Mouse (Mus musculus) heart, embryonic 11.5 days (tissue): ENCODE results near the gene Zfp385b. TPM values are rescaled to one million over a fixed set of nuclear protein-coding genes. Genes with fewer than 3 reads are reported as not detected.
"Not testable (repeated sequence)": the region's sequence is repeated elsewhere in the genome, so short reads cannot be mapped to it uniquely, and the experiment has no call there.

Source experiments
- ATAC-seq: fragments of 200-750 bp; cut with Nextera tagmentation; replicated peaks from 2 replicates; pipeline ENCODE4 v1.8.0; 2017; ENCODE audit warnings: moderate library complexity; ENCODE audit not compliant: insufficient number of reproducible peaks, low FRiP score, low TSS enrichment
- H3K27ac ChIP-seq: fragments of 300-500 bp; sonication (generic); 2 replicates; pipeline ENCODE4 v1.5.1; 2014; ENCODE audit warnings: mild to moderate bottlenecking, low read depth, low read length
- H3K27me3 ChIP-seq: fragments of 300-500 bp; sonication (generic); 2 replicates; pipeline ENCODE4 v1.6.1; 2014; ENCODE audit warnings: mild to moderate bottlenecking, low read length, mixed read lengths; ENCODE audit not compliant: control insufficient read depth, insufficient read depth
- H3K36me3 ChIP-seq: fragments of 300-500 bp; sonication (generic); 2 replicates; pipeline ENCODE4 v1.6.1; 2014; ENCODE audit warnings: mild to moderate bottlenecking, low read length, moderate library complexity, mixed read lengths; ENCODE audit not compliant: control insufficient read depth, insufficient read depth
- H3K4me1 ChIP-seq: fragments of 300-500 bp; sonication (generic); 2 replicates; pipeline ENCODE4 v1.6.1; 2014; ENCODE audit warnings: low read length; ENCODE audit not compliant: control insufficient read depth, insufficient read depth
- H3K4me2 ChIP-seq: fragments of 300-500 bp; sonication (generic); 2 replicates; pipeline ENCODE4 v1.6.1; 2014; ENCODE audit warnings: mild to moderate bottlenecking, moderate library complexity
- H3K4me3 ChIP-seq: fragments of 300-500 bp; sonication (generic); 2 replicates; pipeline ENCODE4 v1.5.1; 2014; ENCODE audit warnings: low read depth, low read length
- H3K9ac ChIP-seq: fragments of 300-500 bp; sonication (generic); 2 replicates; pipeline ENCODE4 v1.6.1; 2014; ENCODE audit warnings: mild to moderate bottlenecking, low read depth, low read length, moderate library complexity
- H3K9me3 ChIP-seq: fragments of 300-500 bp; sonication (generic); replicated peaks from 2 replicates; pipeline ENCODE4 v1.6.1; 2016; ENCODE audit warnings: low read length; ENCODE audit not compliant: control insufficient read depth
- WGBS: fragments of 180-500 bp; shearing (Covaris S2); extraction: QIAGEN DNeasy Blood & Tissue Kit; methylation state at CpG from one replicate; pipeline ENCODE4 v1.1.7; 2014; ENCODE audit not compliant: insufficient replicate concordance; 5-methylcytosine and 5-hydroxymethylcytosine counted together
- polyA plus RNA-seq: library from polyadenylated mRNA; unstranded; fragments of >200 nt; fragmentation: Nextera tagmentation; extraction: Ambion mirVana; gene quantifications from 2 replicates; pipeline ENCODE4 v1.2.1, GENCODE M21; 2014

Gene Zfp385b
- polyA plus RNA-seq, 1 experiment from 2014 or later: 3.8 TPM

DNA sequence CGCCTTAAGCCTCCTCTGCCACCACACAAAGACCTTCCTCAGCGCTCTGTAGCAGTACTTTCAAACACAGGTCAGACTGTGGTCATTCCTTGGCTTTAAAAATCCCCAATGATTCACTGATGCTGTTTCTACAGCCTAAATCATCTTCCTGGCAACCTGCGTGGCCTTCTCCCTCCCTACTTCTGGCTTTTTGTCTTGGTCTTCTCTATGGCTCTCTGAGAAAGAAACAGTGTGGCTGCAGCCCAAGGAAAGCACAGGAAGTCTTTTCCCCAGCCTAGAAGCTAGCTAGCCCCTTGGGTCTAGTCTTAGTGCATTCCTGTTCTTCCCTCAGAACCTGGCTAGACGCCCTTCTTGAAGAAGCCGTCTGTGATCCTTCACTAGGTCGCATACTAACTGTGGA lies 359.4 kb downstream of the Zfp385b start:
- ATAC-seq: no peak
- Histone ChIP-seq H3K9me3 (no peaks in the 10 kb centered on the region), H3K4me3 (no peak overlapping the region), H3K27ac (no peak overlapping the region), H3K27me3 (no peaks in the 10 kb centered on the region), H3K36me3 (no peaks in the 10 kb centered on the region), H3K4me2 (no peak overlapping the region), H3K4me1 (no peaks in the 10 kb centered on the region), H3K9ac (no peak overlapping the region)
- 72% methylated on average over 6 of the region's 6 CpGs for WGBS

- 86% methylated on average over 6 of the region's 6 CpGs for WGBS
- no peak for ATAC-seq
- Histone ChIP-seq H3K27ac (no peak overlapping the region), H3K4me1 (peaks cover 7% of the 10 kb centered on the region; the same call in 1 of the 2 replicates), H3K4me3 (no peak overlapping the region), H3K36me3 (no peaks in the 10 kb centered on the region), H3K27me3 (no peaks in the 10 kb centered on the region), H3K9ac (no peak overlapping the region), H3K9me3 (no peaks in the 10 kb centered on the region), H3K4me2 (no peak overlapping the region)
Observed at GRCm38 (mm10) chr2:77458431-77458830, 361.0 kb downstream of the Zfp385b start.

GRCm38 (mm10) chr2:77457120-77457519 lies 362.3 kb downstream of the Zfp385b start:
- WGBS: 30% methylated on average over 1 of the region's 1 CpGs
- ATAC-seq: no peak

GRCm38 (mm10) chr2:77456602-77457001 lies 362.8 kb downstream of the Zfp385b start:
- no peak for ATAC-seq
- 43% methylated on average over 4 of the region's 4 CpGs for WGBS
- no peak overlapping the region for H3K4me3 ChIP-seq
- no peaks in the 10 kb centered on the region for H3K36me3 ChIP-seq
- H3K27ac ChIP-seq: no peak overlapping the region
- H3K4me1 ChIP-seq: peaks cover 7% of the 10 kb centered on the region; the same call in 1 of the 2 replicates
- H3K9ac ChIP-seq: no peak overlapping the region
- H3K9me3 ChIP-seq: no peaks in the 10 kb centered on the region
- no peaks in the 10 kb centered on the region for H3K27me3 ChIP-seq
- no peak overlapping the region for H3K4me2 ChIP-seq

More at GRCm38 (mm10) chr2:77457120-77457519, 362.3 kb downstream of the Zfp385b start:
- Histone ChIP-seq H3K27ac (no peak overlapping the region), H3K27me3 (no peaks in the 10 kb centered on the region), H3K4me3 (no peak overlapping the region), H3K36me3 (no peaks in the 10 kb centered on the region), H3K9ac (no peak overlapping the region), H3K9me3 (no peaks in the 10 kb centered on the region), H3K4me2 (no peak overlapping the region), H3K4me1 (peaks cover 7% of the 10 kb centered on the region; the same call in 1 of the 2 replicates)

DNA sequence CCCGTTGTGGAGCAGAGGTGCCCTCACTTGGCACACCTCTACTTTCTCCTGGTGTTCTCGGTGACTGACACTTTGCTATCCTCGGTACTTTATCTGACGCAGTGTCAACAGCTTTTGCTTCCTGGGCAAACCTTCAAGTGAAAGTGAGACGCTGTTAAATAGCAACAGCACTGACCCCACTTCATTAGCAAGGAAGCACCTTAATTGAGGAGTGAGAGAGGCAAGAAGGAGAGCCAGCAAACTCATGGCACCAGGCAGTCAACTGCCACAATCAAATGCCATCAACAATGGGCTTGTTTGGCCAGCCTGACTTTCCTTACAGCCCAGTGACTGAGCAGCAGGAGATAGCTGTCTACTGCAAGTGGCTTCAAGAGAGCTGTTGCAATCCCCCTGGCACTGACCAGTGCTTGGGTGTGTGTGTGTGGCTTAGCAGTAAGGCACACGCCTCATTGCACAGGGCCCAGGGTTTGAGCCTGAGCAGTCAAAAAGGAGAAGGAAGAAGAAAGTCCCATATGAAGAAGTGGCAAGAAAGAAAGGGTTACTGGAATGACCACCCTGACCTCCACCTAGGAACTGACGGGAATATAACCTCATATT lies 365.0 kb downstream of the Zfp385b start:
- H3K27me3 ChIP-seq: no peaks in the 10 kb centered on the region
- H3K27ac ChIP-seq: no peak overlapping the region
- H3K4me1 ChIP-seq: peaks cover 7% of the 10 kb centered on the region; the same call in 1 of the 2 replicates

GRCm38 (mm10) chr2:77453786-77454185 lies 365.7 kb downstream of the Zfp385b start:
- Histone ChIP-seq H3K36me3 (no peaks in the 10 kb centered on the region), H3K4me2 (no peak overlapping the region), H3K9me3 (no peaks in the 10 kb centered on the region), H3K9ac (no peak overlapping the region), H3K27me3 (no peaks in the 10 kb centered on the region), H3K4me1 (peaks cover 7% of the 10 kb centered on the region; the same call in 1 of the 2 replicates), H3K4me3 (no peak overlapping the region), H3K27ac (no peak overlapping the region)
- no peak for ATAC-seq
- WGBS: 33% methylated on average over 3 of the region's 3 CpGs

More for the DNA sequence above, 365.0 kb downstream of the Zfp385b start:
- 34% methylated on average over 7 of the region's 7 CpGs for WGBS
- Histone ChIP-seq H3K36me3 (no peaks in the 10 kb centered on the region), H3K4me2 (no peak overlapping the region; the same call in 1 of the 2 replicates), H3K9ac (no peak overlapping the region), H3K9me3 (no peaks in the 10 kb centered on the region), H3K4me3 (no peak overlapping the region)
- no peak for ATAC-seq

DNA sequence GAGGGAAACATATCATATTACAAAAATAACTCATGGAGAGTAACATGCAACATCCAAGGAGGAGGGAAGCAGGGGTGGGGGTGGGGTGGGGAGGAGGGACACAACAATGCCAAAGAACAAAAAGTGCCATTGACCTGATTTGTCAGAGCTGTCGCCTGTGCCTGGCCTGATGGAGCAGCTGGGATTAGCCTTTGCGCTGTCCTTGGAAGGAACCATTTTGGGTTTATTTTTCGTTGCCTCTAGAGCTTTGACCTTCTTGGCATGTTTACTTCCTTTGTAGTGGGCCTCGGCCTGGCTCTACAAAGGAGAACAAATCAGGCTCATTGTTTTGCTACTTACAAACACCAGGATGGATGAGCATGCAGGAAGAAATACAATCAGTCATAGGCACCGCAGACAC lies 369.4 kb downstream of the Zfp385b start:
- not testable (repeated sequence) for ATAC-seq, H3K4me1 ChIP-seq, H3K36me3 ChIP-seq, H3K4me2 ChIP-seq, H3K4me3 ChIP-seq, H3K9ac ChIP-seq, H3K27ac ChIP-seq, H3K27me3 ChIP-seq, H3K9me3 ChIP-seq
- 56% methylated on average over 5 of the region's 5 CpGs for WGBS

DNA sequence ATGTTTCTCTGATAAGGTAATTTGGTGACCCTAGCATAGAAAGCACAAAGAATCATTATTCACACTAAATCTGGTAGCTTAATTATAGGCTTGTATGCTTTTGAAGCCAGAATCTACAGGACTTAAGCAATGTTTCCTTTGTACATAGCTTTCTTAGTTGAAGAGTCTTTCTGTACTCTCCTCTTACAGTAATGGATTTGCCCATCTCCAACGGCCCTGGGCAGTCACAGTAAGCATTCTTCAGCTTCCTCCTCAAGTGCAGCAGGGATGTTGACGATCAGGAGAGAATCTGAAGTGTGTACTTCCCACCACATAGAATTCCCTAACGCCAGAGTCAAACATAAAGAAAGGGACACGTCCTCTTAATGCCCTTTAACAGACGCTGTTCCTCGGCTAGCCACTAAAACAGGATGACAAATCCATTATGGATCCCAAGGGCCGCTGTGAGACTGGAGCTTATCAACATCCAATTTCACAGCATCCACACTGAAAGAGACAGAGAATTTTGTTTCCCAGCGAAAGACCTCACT lies 370.4 kb downstream of the Zfp385b start:
- no peak for ATAC-seq
- 28% methylated on average over 8 of the region's 8 CpGs for WGBS
- no peaks in the 10 kb centered on the region for H3K9me3 ChIP-seq
- no peaks in the 10 kb centered on the region for H3K36me3 ChIP-seq
- peaks cover 1% of the 10 kb centered on the region; the same call in 1 of the 2 replicates for H3K4me1 ChIP-seq
- no peak overlapping the region for H3K9ac ChIP-seq
- H3K27me3 ChIP-seq: no peaks in the 10 kb centered on the region
- H3K27ac ChIP-seq: no peak overlapping the region
- H3K4me2 ChIP-seq: no peak overlapping the region
- no peak overlapping the region for H3K4me3 ChIP-seq

DNA sequence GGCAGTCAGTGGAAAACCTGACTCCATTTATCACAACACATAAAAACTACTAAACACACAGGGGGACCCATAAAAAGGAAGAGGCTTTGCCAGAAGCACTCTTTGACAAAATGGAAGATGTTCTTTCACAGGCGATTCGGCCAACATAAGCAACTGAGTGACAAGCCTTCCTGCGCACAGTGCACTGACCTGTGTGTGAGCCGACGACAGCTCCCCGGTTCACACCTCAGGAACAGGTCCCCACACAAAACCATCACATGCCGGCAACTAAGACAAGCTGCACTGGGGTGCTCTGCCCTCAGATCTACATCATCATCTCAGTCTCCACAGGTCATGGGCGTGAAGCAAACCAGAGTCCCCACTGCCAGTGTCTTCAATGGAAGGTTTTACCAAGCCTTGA lies 375.2 kb downstream of the Zfp385b start:
- 76% methylated on average over 8 of the region's 8 CpGs for WGBS
- Histone ChIP-seq H3K4me1 (no peaks in the 10 kb centered on the region), H3K9me3 (no peaks in the 10 kb centered on the region), H3K36me3 (no peaks in the 10 kb centered on the region), H3K27ac (no peak overlapping the region), H3K27me3 (no peaks in the 10 kb centered on the region), H3K9ac (no peak overlapping the region), H3K4me2 (no peak overlapping the region), H3K4me3 (no peak overlapping the region)
- no peak for ATAC-seq
